Comparison of ENCODE assay signal across 10 mouse cellular contexts in genomic region chr5:4101770-4102169, GRCm38 (mm10). TPM values are rescaled to one million over a fixed set of nuclear protein-coding genes. Genes with fewer than 3 reads are reported as not detected.
DNase-seq lines count a peak whose midpoint lies in the region; ATAC-seq and TF ChIP-seq lines count a peak whose summit lies in the region.
"Had no signal": no experiment of that assay in that cellular context is flagged by ENCODE, and none has a peak within 500 bp of the region (broad histone marks: within the 10 kb centered on the region; RNA-seq: fewer than 3 reads in every experiment).

No protein-coding gene starts in this region.

- no peak overlapping the region for H3K9ac ChIP-seq in hindbrain, embryonic 14.5 days
- no peak overlapping the region for H3K9ac ChIP-seq in hindbrain, embryonic 13.5 days
- no peak overlapping the region for H3K9ac ChIP-seq in neural tube, embryonic 13.5 days
- no peak overlapping the region for H3K9ac ChIP-seq in neural tube, embryonic 15.5 days (replicated peaks)
- no peak overlapping the region for H3K9ac ChIP-seq in heart, embryonic 12.5 days
- H3K9ac ChIP-seq: limb, embryonic 13.5 days had no signal

- H3K27me3 ChIP-seq in hindbrain, embryonic 14.5 days (ENCODE audit: control insufficient read depth, insufficient read depth, low read length) = no peaks in the 10 kb centered on the region
- H3K27me3 ChIP-seq in hindbrain, embryonic 13.5 days = no peaks in the 10 kb centered on the region
- no peaks in the 10 kb centered on the region for H3K27me3 ChIP-seq in neural tube, embryonic 13.5 days
- H3K27me3 ChIP-seq in neural tube, embryonic 15.5 days (replicated peaks) = no peaks in the 10 kb centered on the region
- no peaks in the 10 kb centered on the region for H3K27me3 ChIP-seq in splenic B cell, adult 2 months (ENCODE audit: control insufficient read depth, insufficient read depth, low read length, poor library complexity, severe bottlenecking)
- no peaks in the 10 kb centered on the region for H3K27me3 ChIP-seq in heart, embryonic 12.5 days (replicated peaks)
- H3K27me3 ChIP-seq: limb, embryonic 13.5 days had no signal

- DNase-seq in hindbrain, embryonic 14.5 days (ENCODE audit: low spot score) = no peak
- DNase-seq in splenic B cell, adult 2 months (ENCODE audit: low read depth, low spot score) = peak; percentile 38
- no peak for DNase-seq in kidney, postnatal 4 days
- DNase-seq: gastrocnemius, postnatal 25 days had no signal

- H3K27ac ChIP-seq in hindbrain, embryonic 14.5 days = no peak overlapping the region
- no peak overlapping the region for H3K27ac ChIP-seq in hindbrain, embryonic 13.5 days
- no peak overlapping the region for H3K27ac ChIP-seq in neural tube, embryonic 13.5 days (replicated peaks)
- H3K27ac ChIP-seq in neural tube, embryonic 15.5 days (replicated peaks) = no peak overlapping the region
- no peak overlapping the region for H3K27ac ChIP-seq in embryonic fibroblast, embryonic 13.5 days (ENCODE audit: insufficient read depth, low read length)
- no peak overlapping the region for H3K27ac ChIP-seq in heart, embryonic 12.5 days (ENCODE audit: poor library complexity, severe bottlenecking)
- H3K27ac ChIP-seq: limb, embryonic 13.5 days had no signal

- TF ChIP-seq CTCF in embryonic fibroblast, embryonic 13.5 days (IDR thresholded peaks at IDR 0.05; ENCODE audit: borderline replicate concordance, insufficient read depth, low read length) = no peak

- WGBS in hindbrain, embryonic 14.5 days = 92% methylated on average over 2 of the region's 2 CpGs
- WGBS in hindbrain, embryonic 13.5 days = 93% methylated on average over 2 of the region's 2 CpGs
- 95% methylated on average over 2 of the region's 2 CpGs for WGBS in neural tube, embryonic 13.5 days
- 93% methylated on average over 2 of the region's 2 CpGs for WGBS in neural tube, embryonic 15.5 days
- WGBS in heart, embryonic 12.5 days = 93% methylated on average over 2 of the region's 2 CpGs

- H3K9me3 ChIP-seq in hindbrain, embryonic 14.5 days (ENCODE audit: control insufficient read depth, low read length) = no peaks in the 10 kb centered on the region
- no peaks in the 10 kb centered on the region for H3K9me3 ChIP-seq in hindbrain, embryonic 13.5 days
- no peaks in the 10 kb centered on the region for H3K9me3 ChIP-seq in neural tube, embryonic 13.5 days
- no peaks in the 10 kb centered on the region for H3K9me3 ChIP-seq in neural tube, embryonic 15.5 days (replicated peaks)
- peaks cover 3% of the 10 kb centered on the region; the same call in 1 of the 2 replicates for H3K9me3 ChIP-seq in heart, embryonic 12.5 days (replicated peaks)
- H3K9me3 ChIP-seq: limb, embryonic 13.5 days had no signal

- no peak for TF ChIP-seq POLR2A in embryonic fibroblast, embryonic 13.5 days (IDR thresholded peaks at IDR 0.05; ENCODE audit: low read depth, low read length)

- H3K4me2 ChIP-seq in hindbrain, embryonic 14.5 days (replicated peaks) = 0 out of 2 replicates have a peak overlapping the region, but pooled peaks have one; percentile 4
- H3K4me2 ChIP-seq in hindbrain, embryonic 13.5 days = no peak overlapping the region
- H3K4me2 ChIP-seq in neural tube, embryonic 13.5 days = 0 out of 2 replicates have a peak overlapping the region, but pooled peaks have one; percentile 9
- H3K4me2 ChIP-seq in neural tube, embryonic 15.5 days = no peak overlapping the region
- H3K4me2 ChIP-seq in heart, embryonic 12.5 days = no peak overlapping the region

- H3K36me3 ChIP-seq in hindbrain, embryonic 14.5 days (replicated peaks; ENCODE audit: control insufficient read depth, insufficient read depth) = peaks cover 51% of the 10 kb centered on the region
- peaks cover 43% of the 10 kb centered on the region for H3K36me3 ChIP-seq in hindbrain, embryonic 13.5 days
- H3K36me3 ChIP-seq in neural tube, embryonic 13.5 days = peaks cover 50% of the 10 kb centered on the region
- H3K36me3 ChIP-seq in neural tube, embryonic 15.5 days = peaks cover 35% of the 10 kb centered on the region
- peaks cover 10% of the 10 kb centered on the region; the same call in 1 of the 2 replicates for H3K36me3 ChIP-seq in splenic B cell, adult 2 months (ENCODE audit: control insufficient read depth, insufficient read depth, low read length, poor library complexity, severe bottlenecking)
- peaks cover 39% of the 10 kb centered on the region for H3K36me3 ChIP-seq in heart, embryonic 12.5 days

- H3K4me3 ChIP-seq in hindbrain, embryonic 14.5 days (replicated peaks; ENCODE audit: low read length) = no peak overlapping the region
- H3K4me3 ChIP-seq in hindbrain, embryonic 13.5 days = no peak overlapping the region
- H3K4me3 ChIP-seq in neural tube, embryonic 13.5 days = no peak overlapping the region
- no peak overlapping the region for H3K4me3 ChIP-seq in neural tube, embryonic 15.5 days (replicated peaks)
- peak overlapping the region; percentile 35 for H3K4me3 ChIP-seq in embryonic fibroblast, embryonic 13.5 days (ENCODE audit: insufficient read depth, low read length)
- H3K4me3 ChIP-seq in heart, embryonic 12.5 days = no peak overlapping the region
- H3K4me3 ChIP-seq: limb, embryonic 13.5 days had no signal

- H3K4me1 ChIP-seq in hindbrain, embryonic 14.5 days (replicated peaks; ENCODE audit: control insufficient read depth, insufficient read depth, low read length) = peaks cover 18% of the 10 kb centered on the region
- H3K4me1 ChIP-seq in hindbrain, embryonic 13.5 days (replicated peaks) = peaks cover 31% of the 10 kb centered on the region
- peaks cover 32% of the 10 kb centered on the region for H3K4me1 ChIP-seq in neural tube, embryonic 13.5 days (replicated peaks)
- peaks cover 28% of the 10 kb centered on the region for H3K4me1 ChIP-seq in neural tube, embryonic 15.5 days
- H3K4me1 ChIP-seq in embryonic fibroblast, embryonic 13.5 days (ENCODE audit: control insufficient read depth, insufficient read depth, low read length) = no peaks in the 10 kb centered on the region; the same call in 1 of the 2 replicates
- peaks cover 7% of the 10 kb centered on the region for H3K4me1 ChIP-seq in heart, embryonic 12.5 days (replicated peaks)

- ATAC-seq in hindbrain, embryonic 14.5 days (ENCODE audit: low FRiP score) = no peak
- no peak for ATAC-seq in hindbrain, embryonic 13.5 days (ENCODE audit: low FRiP score)
- ATAC-seq in neural tube, embryonic 13.5 days (ENCODE audit: low read depth) = no peak
- ATAC-seq in neural tube, embryonic 15.5 days (ENCODE audit: low FRiP score) = no peak
- ATAC-seq in heart, embryonic 12.5 days (ENCODE audit: insufficient number of reproducible peaks, low FRiP score) = no peak

RNA-seq across cellular contexts. Expression of gene Cyp51, which starts 2.8 kb away (rescaled TPM):
- polyA plus RNA-seq in hindbrain, embryonic 14.5 days (2014; fragmentation: Nextera tagmentation; extraction: Ambion mirVana) = 180 and 206 TPM in 2 replicates
- polyA plus RNA-seq in hindbrain, embryonic 13.5 days (2015; fragmentation: Nextera tagmentation; extraction: Ambion mirVana) = 125 and 131 TPM in 2 replicates
- 115 and 127 TPM in 2 replicates for polyA plus RNA-seq in neural tube, embryonic 13.5 days (2015; fragmentation: Nextera tagmentation; extraction: Ambion mirVana)
- polyA plus RNA-seq in neural tube, embryonic 15.5 days (2015; fragmentation: Nextera tagmentation; extraction: Ambion mirVana) = 126 and 143 TPM in 2 replicates
- 84.4 and 86.6 TPM in 2 replicates for polyA plus RNA-seq in embryonic fibroblast, embryonic 13.5 days (2011; ENCODE audit: insufficient read length, low read depth, missing spikeins)
- 47.5 and 50.8 TPM in 2 replicates for polyA plus RNA-seq in heart, embryonic 12.5 days (2016; fragmentation: Nextera tagmentation; extraction: Ambion mirVana)

Comparison
In these comparisons a context has a peak if more than half of its experiments do, and no peak if none do; other contexts are left out.
1. H3K4me2 ChIP-seq: peak in hindbrain, embryonic 14.5 days (single experiment) and neural tube, embryonic 13.5 days (single experiment); none in hindbrain, embryonic 13.5 days (single experiment), neural tube, embryonic 15.5 days (single experiment) and heart, embryonic 12.5 days (single experiment).